Mouse (Mus musculus) kidney, embryonic 14.5 days (tissue): ENCODE data around the gene Rogdi. TPM values are rescaled to one million over a fixed set of nuclear protein-coding genes. Genes with fewer than 3 reads are reported as not detected.
A peak's percentile ranks its signal among the peaks of the same experiment; 100 is the strongest.

Experiments used
- ATAC-seq: fragments of 200-750 bp; cut with Nextera tagmentation; 2 replicates; pipeline ENCODE4 v1.8.0; 2017; ENCODE audit warnings: moderate number of reproducible peaks, mild to moderate bottlenecking, moderate TSS enrichment, moderate library complexity; ENCODE audit not compliant: low FRiP score, low TSS enrichment
- H3K27ac ChIP-seq: fragments of 300-500 bp; sonication (generic); 2 replicates; pipeline ENCODE4 v1.5.1; 2014; ENCODE audit warnings: low read depth, mild to moderate bottlenecking, low read length, moderate library complexity, mixed read lengths
- H3K27me3 ChIP-seq: fragments of 300-500 bp; sonication (generic); 2 replicates; pipeline ENCODE4 v1.6.1; 2014; ENCODE audit warnings: mild to moderate bottlenecking, low read length; ENCODE audit not compliant: control insufficient read depth, insufficient read depth
- H3K36me3 ChIP-seq: fragments of 300-500 bp; sonication (generic); 2 replicates; pipeline ENCODE4 v1.6.1; 2014; ENCODE audit warnings: low read length, mixed read lengths; ENCODE audit not compliant: control insufficient read depth, insufficient read depth
- H3K4me1 ChIP-seq: fragments of 300-500 bp; sonication (generic); 2 replicates; pipeline ENCODE4 v1.6.1; 2014; ENCODE audit warnings: low read length, mixed read lengths; ENCODE audit not compliant: control insufficient read depth, insufficient read depth
- H3K4me2 ChIP-seq: fragments of 300-500 bp; sonication (generic); replicated peaks from 2 replicates; pipeline ENCODE4 v1.6.1; 2014; ENCODE audit warnings: low read depth, mild to moderate bottlenecking, low read length
- H3K4me3 ChIP-seq: fragments of 300-500 bp; sonication (generic); 2 replicates; pipeline ENCODE4 v1.5.1; 2014; ENCODE audit warnings: mild to moderate bottlenecking, low read length
- H3K9ac ChIP-seq: fragments of 300-500 bp; sonication (generic); 2 replicates; pipeline ENCODE4 v1.6.1; 2014; ENCODE audit warnings: low read depth, mild to moderate bottlenecking, low read length, moderate library complexity
- H3K9me3 ChIP-seq: fragments of 300-500 bp; sonication (generic); 2 replicates; pipeline ENCODE4 v1.6.1; 2016; ENCODE audit warnings: low read length; ENCODE audit not compliant: control insufficient read depth
- WGBS: fragments of 180-500 bp; shearing (Covaris S2); extraction: QIAGEN DNeasy Blood & Tissue Kit; methylation state at CpG from one replicate; pipeline ENCODE4 v1.1.7; 2014; 5-methylcytosine and 5-hydroxymethylcytosine counted together
- polyA plus RNA-seq: library from polyadenylated mRNA; unstranded; fragments of >200 nt; fragmentation: Nextera tagmentation; extraction: Ambion mirVana; gene quantifications from 2 replicates; pipeline ENCODE4 v1.2.1, GENCODE M21; 2014

The Rogdi gene
- polyA plus RNA-seq, 1 experiment from 2014 or later = 86.2 TPM

GRCm38 (mm10) chr16:5000611-5001010, 12.7 kb downstream of the Rogdi start:
- H3K4me2 ChIP-seq = no peak overlapping the region
- ATAC-seq = no peak
- WGBS = 73% methylated on average over 3 of the region's 3 CpGs
- H3K27me3 ChIP-seq = no peaks in the 10 kb centered on the region
- no peak overlapping the region for H3K4me3 ChIP-seq
- no peaks in the 10 kb centered on the region for H3K9me3 ChIP-seq
- H3K27ac ChIP-seq = no peak overlapping the region
- no peaks in the 10 kb centered on the region for H3K36me3 ChIP-seq
- H3K9ac ChIP-seq = no peak overlapping the region
- no peaks in the 10 kb centered on the region for H3K4me1 ChIP-seq

GRCm38 (mm10) chr16:4998984-4999383, 14.4 kb downstream of the Rogdi start:
- Histone ChIP-seq H3K4me3 (no peak overlapping the region), H3K36me3 (no peaks in the 10 kb centered on the region), H3K27me3 (no peaks in the 10 kb centered on the region), H3K27ac (no peak overlapping the region), H3K4me1 (no peaks in the 10 kb centered on the region), H3K9ac (no peak overlapping the region), H3K9me3 (no peaks in the 10 kb centered on the region), H3K4me2 (no peak overlapping the region)
- WGBS = 59% methylated on average over 1 of the region's 1 CpGs
- no peak for ATAC-seq

- H3K4me1 ChIP-seq = no peaks in the 10 kb centered on the region
- H3K27me3 ChIP-seq = no peaks in the 10 kb centered on the region
- H3K27ac ChIP-seq = no peak within 1 kb of the TSS
- H3K4me3 ChIP-seq = no peak within 1 kb of the TSS
- H3K9me3 ChIP-seq = no peaks in the 10 kb centered on the region
- no peak within 1 kb of the TSS for H3K4me2 ChIP-seq
- no peak within 1 kb of the TSS for H3K9ac ChIP-seq
- no peak for ATAC-seq
- WGBS = 0% methylated on average over 2 of the region's 3 CpGs
- H3K36me3 ChIP-seq = no peaks in the 10 kb centered on the region
Measured at GRCm38 (mm10) chr16:4997553-4997952, 15.8 kb downstream of the Rogdi start, which contains the start of gene Sept12. Gene Sept12 (minus strand): TSS chr16:4997852.

- Histone ChIP-seq H3K4me1 (no peaks in the 10 kb centered on the region), H3K27ac (no peak overlapping the region), H3K9me3 (no peaks in the 10 kb centered on the region), H3K27me3 (no peaks in the 10 kb centered on the region), H3K4me3 (no peak overlapping the region), H3K4me2 (no peak overlapping the region), H3K36me3 (no peaks in the 10 kb centered on the region), H3K9ac (no peak overlapping the region)
- ATAC-seq = no peak
- WGBS = 83% methylated on average over 4 of the region's 4 CpGs
Measured at GRCm38 (mm10) chr16:4993276-4993675, 20.1 kb downstream of the Rogdi start.

GRCm38 (mm10) chr16:4984717-4985116, 28.6 kb downstream of the Rogdi start:
- Histone ChIP-seq H3K4me2 (no peak overlapping the region), H3K4me1 (no peaks in the 10 kb centered on the region), H3K36me3 (no peaks in the 10 kb centered on the region), H3K9me3 (no peaks in the 10 kb centered on the region), H3K27me3 (no peaks in the 10 kb centered on the region), H3K9ac (no peak overlapping the region), H3K4me3 (no peak overlapping the region), H3K27ac (no peak overlapping the region)
- 91% methylated on average over 12 of the region's 12 CpGs for WGBS
- ATAC-seq = no peak

- H3K36me3 ChIP-seq = no peaks in the 10 kb centered on the region
- 77% methylated on average over 4 of the region's 4 CpGs for WGBS
- peak; percentile 78 for ATAC-seq
- H3K4me3 ChIP-seq = no peak overlapping the region
- no peaks in the 10 kb centered on the region for H3K27me3 ChIP-seq
- no peak overlapping the region for H3K9ac ChIP-seq
- no peaks in the 10 kb centered on the region for H3K4me1 ChIP-seq
- no peak overlapping the region for H3K27ac ChIP-seq
- no peak overlapping the region for H3K4me2 ChIP-seq
- no peaks in the 10 kb centered on the region for H3K9me3 ChIP-seq
Measured at GRCm38 (mm10) chr16:4979755-4980380, 33.5 kb downstream of the Rogdi start.

- Histone ChIP-seq H3K27ac (no peak overlapping the region), H3K4me1 (no peaks in the 10 kb centered on the region), H3K36me3 (no peaks in the 10 kb centered on the region), H3K27me3 (no peaks in the 10 kb centered on the region), H3K4me3 (no peak overlapping the region), H3K9me3 (no peaks in the 10 kb centered on the region), H3K4me2 (no peak overlapping the region), H3K9ac (no peak overlapping the region)
- 58% methylated on average over 5 of the region's 5 CpGs for WGBS
- no peak for ATAC-seq
Measured at GRCm38 (mm10) chr16:4978275-4979051, 34.9 kb downstream of the Rogdi start.

GRCm38 (mm10) chr16:4976180-4976579, 37.2 kb downstream of the Rogdi start:
- H3K36me3 ChIP-seq = no peaks in the 10 kb centered on the region
- no peaks in the 10 kb centered on the region for H3K4me1 ChIP-seq
- no peak overlapping the region for H3K4me3 ChIP-seq
- WGBS = 68% methylated on average over 2 of the region's 2 CpGs
- H3K27ac ChIP-seq = no peak overlapping the region
- no peaks in the 10 kb centered on the region for H3K27me3 ChIP-seq
- H3K9ac ChIP-seq = no peak overlapping the region; the same call in 1 of the 2 replicates
- ATAC-seq = no peak
- no peaks in the 10 kb centered on the region for H3K9me3 ChIP-seq
- H3K4me2 ChIP-seq = no peak overlapping the region

- 86% methylated on average over 5 of the region's 5 CpGs for WGBS
Measured at GRCm38 (mm10) chr16:4974521-4974920, 38.8 kb downstream of the Rogdi start.

More at GRCm38 (mm10) chr16:4974521-4974920, 38.8 kb downstream of the Rogdi start:
- Histone ChIP-seq H3K4me1 (no peaks in the 10 kb centered on the region), H3K4me3 (no peak overlapping the region), H3K4me2 (no peak overlapping the region), H3K27ac (no peak overlapping the region), H3K9me3 (no peaks in the 10 kb centered on the region), H3K27me3 (no peaks in the 10 kb centered on the region), H3K36me3 (no peaks in the 10 kb centered on the region), H3K9ac (no peak overlapping the region)
- no peak for ATAC-seq
